Mouse (Mus musculus): ENCODE results near the gene Dtl. TPM values are rescaled to one million over a fixed set of nuclear protein-coding genes. Genes with fewer than 3 reads are reported as not detected.
"Not testable (repeated sequence)": the region's sequence is repeated elsewhere in the genome, so short reads cannot be mapped to it uniquely, and the experiment has no call there.

Gene Dtl
- polyA plus RNA-seq, 1 experiment from 2014 or later = 53.4 TPM

DNA sequence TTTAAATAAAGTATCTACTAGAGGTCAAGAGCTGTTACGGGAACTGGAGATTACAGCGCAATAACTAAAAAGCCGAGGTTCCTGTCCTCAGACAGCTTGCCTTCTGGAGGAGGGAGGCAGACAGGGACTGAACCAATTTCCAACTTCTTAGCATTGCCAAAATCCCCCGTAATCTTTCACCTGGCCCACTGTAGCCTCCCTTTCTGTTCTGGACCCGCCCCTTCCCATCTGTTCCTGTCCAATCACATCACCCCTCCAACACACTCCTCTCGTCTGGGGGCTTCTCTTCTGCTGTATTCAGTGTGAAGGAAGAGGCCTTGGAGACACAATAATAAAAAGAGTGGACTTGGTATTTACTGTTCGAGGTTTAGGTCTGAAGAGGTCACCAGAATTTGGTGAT lies 55.1 kb downstream of the Dtl start:
- WGBS = 90% methylated on average over 7 of the region's 7 CpGs
- DNase-seq (ENCODE audit: low spot score) = no peak
- no peak overlapping the region for H3K4me2 ChIP-seq (replicated peaks; ENCODE audit: low read depth, low read length)

DNA sequence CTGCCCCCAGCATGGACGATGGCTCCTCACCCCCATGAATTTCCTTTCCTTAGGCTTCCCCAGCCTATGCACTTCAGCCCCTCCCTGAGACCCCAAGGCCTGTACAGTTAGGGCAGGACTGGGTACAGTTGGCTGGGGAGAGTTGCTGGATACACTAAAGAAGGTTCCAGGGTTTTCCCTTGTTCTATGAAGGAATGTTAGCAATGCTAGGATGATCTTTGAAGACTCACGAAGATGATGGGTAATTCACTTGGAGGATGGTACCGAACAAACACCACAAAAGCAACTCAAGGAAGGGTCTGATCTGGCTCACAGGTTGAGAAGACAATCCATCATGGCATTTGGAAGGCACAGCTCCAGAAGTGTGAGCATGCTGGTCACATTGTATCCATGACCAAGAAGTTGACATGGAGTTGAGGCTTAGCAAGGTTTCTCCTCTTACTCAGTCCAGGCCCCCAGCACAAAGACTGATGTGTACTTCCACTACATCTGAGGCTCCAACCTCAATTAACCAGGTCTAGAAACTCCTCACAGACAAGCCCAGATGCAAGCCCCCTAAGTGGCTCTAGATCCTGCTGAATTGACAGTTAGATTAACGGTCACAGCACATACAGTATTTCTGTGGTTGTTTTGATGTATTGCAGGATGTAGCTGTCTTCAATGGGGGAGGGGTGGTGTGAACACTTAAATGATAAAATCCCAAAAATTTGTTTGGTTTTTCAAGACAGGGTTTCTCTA lies 55.8 kb downstream of the Dtl start:
- Histone ChIP-seq H3K36me3 (ENCODE audit: control insufficient read depth, insufficient read depth, low read length) (no peaks in the 10 kb centered on the region), H3K9me3 (ENCODE audit: control insufficient read depth, low read length) (no peaks in the 10 kb centered on the region), H3K4me3 (ENCODE audit: low read depth, low read length) (no peak overlapping the region), H3K27me3 (ENCODE audit: control insufficient read depth, insufficient read depth, low read length) (no peaks in the 10 kb centered on the region), H3K4me2 (replicated peaks; ENCODE audit: low read depth, low read length) (no peak overlapping the region), H3K4me1 (replicated peaks; ENCODE audit: control insufficient read depth, insufficient read depth, low read length) (no peaks in the 10 kb centered on the region), H3K27ac (ENCODE audit: low read depth, low read length) (no peak overlapping the region), H3K9ac (ENCODE audit: low read depth, low read length) (no peak overlapping the region)
- ATAC-seq (ENCODE audit: low FRiP score) (no peak), DNase-seq (ENCODE audit: low spot score) (no peak)
- WGBS = 91% methylated on average over 4 of the region's 4 CpGs

More for the DNA sequence above, 55.1 kb downstream of the Dtl start:
- no peaks in the 10 kb centered on the region for H3K27me3 ChIP-seq (ENCODE audit: control insufficient read depth, insufficient read depth, low read length)
- no peaks in the 10 kb centered on the region for H3K36me3 ChIP-seq (ENCODE audit: control insufficient read depth, insufficient read depth, low read length)
- H3K9me3 ChIP-seq (ENCODE audit: control insufficient read depth, low read length) = no peaks in the 10 kb centered on the region
- H3K4me1 ChIP-seq (replicated peaks; ENCODE audit: control insufficient read depth, insufficient read depth, low read length) = no peaks in the 10 kb centered on the region
- H3K9ac ChIP-seq (ENCODE audit: low read depth, low read length) = no peak overlapping the region
- no peak overlapping the region for H3K4me3 ChIP-seq (ENCODE audit: low read depth, low read length)
- no peak overlapping the region for H3K27ac ChIP-seq (ENCODE audit: low read depth, low read length)
- ATAC-seq (ENCODE audit: low FRiP score) = no peak

DNA sequence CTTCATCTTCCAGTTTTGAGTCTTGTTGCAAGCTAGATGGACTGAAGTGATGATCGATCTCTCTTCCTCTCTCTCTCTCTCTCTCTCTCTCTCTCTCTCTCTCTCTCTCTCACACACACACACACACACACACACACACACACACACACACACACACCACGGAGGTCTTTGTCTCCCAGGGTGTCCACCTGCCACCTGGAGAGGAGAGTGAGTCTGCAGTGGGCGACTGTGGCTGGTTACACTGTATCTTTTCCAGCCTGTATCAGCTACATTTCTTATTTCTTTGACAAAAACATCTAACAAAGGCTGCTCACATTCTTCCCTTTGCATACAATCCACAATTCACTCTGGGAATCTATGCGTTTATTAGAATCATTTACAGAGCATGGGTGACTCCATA lies 56.4 kb downstream of the Dtl start:
- DNase-seq (ENCODE audit: low spot score) (no peak), ATAC-seq (ENCODE audit: low FRiP score) (no peak)
- Histone ChIP-seq H3K4me1 (replicated peaks; ENCODE audit: control insufficient read depth, insufficient read depth, low read length) (no peaks in the 10 kb centered on the region), H3K9ac (ENCODE audit: low read depth, low read length) (no peak overlapping the region), H3K9me3 (ENCODE audit: control insufficient read depth, low read length) (no peaks in the 10 kb centered on the region), H3K27me3 (ENCODE audit: control insufficient read depth, insufficient read depth, low read length) (no peaks in the 10 kb centered on the region), H3K36me3 (ENCODE audit: control insufficient read depth, insufficient read depth, low read length) (no peaks in the 10 kb centered on the region), H3K27ac (ENCODE audit: low read depth, low read length) (no peak overlapping the region), H3K4me2 (replicated peaks; ENCODE audit: low read depth, low read length) (no peak overlapping the region), H3K4me3 (ENCODE audit: low read depth, low read length) (no peak overlapping the region)
- WGBS = 84% methylated on average over 3 of the region's 4 CpGs

- Histone ChIP-seq H3K9me3 (ENCODE audit: control insufficient read depth, low read length) (no peaks in the 10 kb centered on the region), H3K36me3 (ENCODE audit: control insufficient read depth, insufficient read depth, low read length) (no peaks in the 10 kb centered on the region), H3K4me3 (ENCODE audit: low read depth, low read length) (no peak overlapping the region), H3K27ac (ENCODE audit: low read depth, low read length) (no peak overlapping the region), H3K4me2 (replicated peaks; ENCODE audit: low read depth, low read length) (no peak overlapping the region), H3K9ac (ENCODE audit: low read depth, low read length) (no peak overlapping the region), H3K27me3 (ENCODE audit: control insufficient read depth, insufficient read depth, low read length) (no peaks in the 10 kb centered on the region), H3K4me1 (replicated peaks; ENCODE audit: control insufficient read depth, insufficient read depth, low read length) (no peaks in the 10 kb centered on the region)
- DNase-seq (ENCODE audit: low spot score) = no peak
- ATAC-seq (ENCODE audit: low FRiP score) = no peak
- 90% methylated on average over 5 of the region's 5 CpGs for WGBS
Measured at GRCm38 (mm10) chr1:191517969-191518368, 57.4 kb downstream of the Dtl start.

GRCm38 (mm10) chr1:191517056-191517455 lies 58.3 kb downstream of the Dtl start:
- ATAC-seq (ENCODE audit: low FRiP score) (no peak), DNase-seq (ENCODE audit: low spot score) (no peak)
- H3K36me3 ChIP-seq (ENCODE audit: control insufficient read depth, insufficient read depth, low read length) = no peaks in the 10 kb centered on the region
- WGBS = 65% methylated on average over 3 of the region's 3 CpGs
- no peak overlapping the region for H3K9ac ChIP-seq (ENCODE audit: low read depth, low read length)
- H3K27ac ChIP-seq (ENCODE audit: low read depth, low read length) = no peak overlapping the region
- no peak overlapping the region for H3K4me3 ChIP-seq (ENCODE audit: low read depth, low read length)
- H3K4me2 ChIP-seq (replicated peaks; ENCODE audit: low read depth, low read length) = no peak overlapping the region
- no peaks in the 10 kb centered on the region for H3K4me1 ChIP-seq (replicated peaks; ENCODE audit: control insufficient read depth, insufficient read depth, low read length)
- no peaks in the 10 kb centered on the region for H3K9me3 ChIP-seq (ENCODE audit: control insufficient read depth, low read length)
- no peaks in the 10 kb centered on the region for H3K27me3 ChIP-seq (ENCODE audit: control insufficient read depth, insufficient read depth, low read length)

GRCm38 (mm10) chr1:191516351-191516750 lies 59.0 kb downstream of the Dtl start:
- not testable (repeated sequence) for ATAC-seq (ENCODE audit: low FRiP score); H3K36me3 ChIP-seq (ENCODE audit: control insufficient read depth, insufficient read depth, low read length); H3K9ac ChIP-seq (ENCODE audit: low read depth, low read length); H3K4me1 ChIP-seq (replicated peaks; ENCODE audit: control insufficient read depth, insufficient read depth, low read length); H3K9me3 ChIP-seq (ENCODE audit: control insufficient read depth, low read length); H3K4me3 ChIP-seq (ENCODE audit: low read depth, low read length); H3K27ac ChIP-seq (ENCODE audit: low read depth, low read length); DNase-seq (ENCODE audit: low spot score); H3K4me2 ChIP-seq (replicated peaks; ENCODE audit: low read depth, low read length); H3K27me3 ChIP-seq (ENCODE audit: control insufficient read depth, insufficient read depth, low read length)
- 89% methylated on average over 2 of the region's 2 CpGs for WGBS

- Histone ChIP-seq H3K4me3 (ENCODE audit: low read depth, low read length) (no peak overlapping the region), H3K9me3 (ENCODE audit: control insufficient read depth, low read length) (no peaks in the 10 kb centered on the region), H3K27ac (ENCODE audit: low read depth, low read length) (no peak overlapping the region), H3K9ac (ENCODE audit: low read depth, low read length) (no peak overlapping the region), H3K27me3 (ENCODE audit: control insufficient read depth, insufficient read depth, low read length) (no peaks in the 10 kb centered on the region), H3K4me1 (replicated peaks; ENCODE audit: control insufficient read depth, insufficient read depth, low read length) (no peaks in the 10 kb centered on the region), H3K4me2 (replicated peaks; ENCODE audit: low read depth, low read length) (no peak overlapping the region), H3K36me3 (ENCODE audit: control insufficient read depth, insufficient read depth, low read length) (no peaks in the 10 kb centered on the region)
- ATAC-seq (ENCODE audit: low FRiP score) (no peak), DNase-seq (ENCODE audit: low spot score) (no peak)
- WGBS = 91% methylated on average over 4 of the region's 4 CpGs
Measured at GRCm38 (mm10) chr1:191513195-191513594, 62.1 kb downstream of the Dtl start.

DNA sequence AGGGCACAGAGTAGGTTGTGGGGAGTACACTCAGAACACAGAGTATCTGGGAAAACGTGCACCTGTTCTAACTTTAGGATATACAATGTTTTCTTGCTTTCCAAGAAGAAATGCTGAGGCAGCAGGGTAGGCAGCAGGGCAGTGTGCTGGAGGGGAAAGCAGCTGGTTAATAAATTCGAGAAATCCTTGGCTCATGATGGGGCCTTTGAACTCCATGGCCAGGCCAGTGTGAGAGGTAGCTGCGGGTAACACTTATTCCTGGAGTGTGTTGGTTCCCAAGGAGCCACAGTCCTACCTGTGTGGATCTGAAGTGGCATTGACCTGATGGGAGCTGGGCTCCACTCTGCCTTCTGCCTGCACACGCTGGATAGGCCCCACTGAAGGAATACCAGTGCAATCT lies 63.0 kb downstream of the Dtl start:
- no peak overlapping the region for H3K9ac ChIP-seq (ENCODE audit: low read depth, low read length)
- DNase-seq (ENCODE audit: low spot score) = no peak
- H3K4me2 ChIP-seq (replicated peaks; ENCODE audit: low read depth, low read length) = no peak overlapping the region
- no peaks in the 10 kb centered on the region for H3K4me1 ChIP-seq (replicated peaks; ENCODE audit: control insufficient read depth, insufficient read depth, low read length)
- H3K9me3 ChIP-seq (ENCODE audit: control insufficient read depth, low read length) = no peaks in the 10 kb centered on the region
- H3K27me3 ChIP-seq (ENCODE audit: control insufficient read depth, insufficient read depth, low read length) = no peaks in the 10 kb centered on the region
- no peak overlapping the region for H3K4me3 ChIP-seq (ENCODE audit: low read depth, low read length)
- WGBS = 85% methylated on average over 4 of the region's 4 CpGs
- no peak overlapping the region for H3K27ac ChIP-seq (ENCODE audit: low read depth, low read length)
- H3K36me3 ChIP-seq (ENCODE audit: control insufficient read depth, insufficient read depth, low read length) = no peaks in the 10 kb centered on the region
- no peak for ATAC-seq (ENCODE audit: low FRiP score)

DNA sequence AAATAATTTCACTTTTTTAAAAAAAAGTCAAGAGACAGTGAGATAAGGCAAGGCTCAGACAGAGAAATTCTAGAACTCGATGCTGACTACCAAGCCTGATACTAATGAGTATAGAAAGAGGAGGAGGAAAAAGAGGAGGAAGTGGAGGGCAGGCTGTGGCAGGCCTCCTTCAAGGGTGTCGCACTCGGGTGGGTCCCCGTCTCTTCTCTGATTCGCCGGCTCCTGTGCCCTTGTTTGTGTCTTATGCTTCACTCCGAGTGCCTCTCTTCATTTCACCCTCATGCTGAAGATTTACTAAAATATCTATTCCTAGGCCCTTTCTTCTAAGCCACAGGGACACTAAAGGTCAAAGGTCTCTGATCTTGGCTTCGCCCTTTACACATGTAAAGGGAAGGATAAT lies 63.8 kb downstream of the Dtl start:
- Histone ChIP-seq H3K9ac (ENCODE audit: low read depth, low read length) (no peak overlapping the region), H3K27me3 (ENCODE audit: control insufficient read depth, insufficient read depth, low read length) (no peaks in the 10 kb centered on the region), H3K27ac (ENCODE audit: low read depth, low read length) (no peak overlapping the region), H3K4me3 (ENCODE audit: low read depth, low read length) (no peak overlapping the region), H3K4me1 (replicated peaks; ENCODE audit: control insufficient read depth, insufficient read depth, low read length) (no peaks in the 10 kb centered on the region), H3K36me3 (ENCODE audit: control insufficient read depth, insufficient read depth, low read length) (no peaks in the 10 kb centered on the region), H3K9me3 (ENCODE audit: control insufficient read depth, low read length) (no peaks in the 10 kb centered on the region), H3K4me2 (replicated peaks; ENCODE audit: low read depth, low read length) (no peak overlapping the region)
- ATAC-seq (ENCODE audit: low FRiP score) (no peak), DNase-seq (ENCODE audit: low spot score) (no peak)
- WGBS = 90% methylated on average over 8 of the region's 8 CpGs

Data from hindbrain, embryonic 11.5 days (tissue).